Mouse (Mus musculus): ENCODE results near the gene Kifc5b.

DNA sequence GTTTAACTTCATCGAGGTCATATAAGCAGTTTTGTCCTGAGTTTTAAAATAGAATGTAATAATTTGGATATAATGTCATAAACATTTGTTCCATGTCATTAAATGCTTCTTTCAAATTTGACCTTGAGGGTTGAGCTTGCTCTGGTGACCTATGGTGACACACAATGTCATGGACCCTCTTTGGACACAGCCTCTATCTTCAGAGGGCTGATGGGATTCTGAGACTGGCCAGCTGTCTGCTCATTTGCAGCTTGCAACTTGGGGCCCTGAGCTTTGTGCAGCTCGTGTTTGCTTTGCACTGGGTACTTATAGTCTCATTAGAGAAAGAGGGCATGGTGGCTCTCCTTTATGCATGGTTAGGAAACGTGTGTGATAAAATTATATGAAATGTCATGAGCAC is 44.0 kb upstream of the Kifc5b start:
- TF ChIP-seq POLR2A (IDR thresholded peaks at IDR 0.05; ENCODE audit: insufficient read length, low read depth) (no peak), USF1 (IDR thresholded peaks at IDR 0.05; ENCODE audit: low read depth) (no peak), MYOG (IDR thresholded peaks at IDR 0.05; ENCODE audit: control insufficient read depth in 1 of 3, insufficient read depth in 1 of 3, insufficient read length in 2 of 3, low read depth in 2 of 3) (no peak), MYOD1 (IDR thresholded peaks at IDR 0.05; ENCODE audit: control insufficient read depth in 1 of 3, insufficient read length in 2 of 3, low read depth in 2 of 3) (no peak), CEBPB (IDR thresholded peaks at IDR 0.05; ENCODE audit: insufficient read depth, poor library complexity, severe bottlenecking) (no peak), TCF12 (IDR thresholded peaks at IDR 0.05; ENCODE audit: insufficient read depth, poor library complexity, severe bottlenecking) (no peak), E2F4 (IDR thresholded peaks at IDR 0.05; ENCODE audit: insufficient read depth) (no peak), MAX (IDR thresholded peaks at IDR 0.05; ENCODE audit: low read depth) (no peak), POLR2AphosphoS2 (IDR thresholded peaks at IDR 0.05; ENCODE audit: insufficient read length, low read depth) (no peak), REST (IDR thresholded peaks at IDR 0.05; ENCODE audit: insufficient read depth, insufficient read length) (no peak), TCF3 (IDR thresholded peaks at IDR 0.05; ENCODE audit: insufficient read length, low read depth) (no peak)
